Mouse (Mus musculus): ENCODE data around the gene Insl3.
"Not testable (repeated sequence)": the region's sequence is repeated elsewhere in the genome, so short reads cannot be mapped to it uniquely, and the experiment has no call there.

The Insl3 gene

DNA sequence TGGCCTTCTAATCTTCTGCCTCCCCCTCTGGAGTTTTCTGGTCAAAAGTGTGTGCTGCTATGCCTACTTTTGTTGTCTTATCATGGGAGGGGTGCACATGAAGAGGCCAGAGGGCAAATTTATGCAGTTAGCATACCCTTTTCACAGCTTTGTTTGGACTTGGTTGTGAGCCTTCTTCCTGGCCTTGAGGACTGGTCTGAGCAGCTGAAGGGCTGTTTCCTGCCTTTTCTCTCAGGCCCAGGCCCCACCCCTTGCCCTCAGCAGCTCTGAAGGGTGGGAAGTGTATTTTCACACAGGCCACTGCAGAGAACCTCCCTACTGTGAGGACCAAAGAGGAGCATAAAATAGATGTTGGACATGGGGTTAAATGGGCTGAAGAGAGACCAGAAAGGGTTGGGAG lies 11.5 kb upstream of the Insl3 start:
- no peak for DNase-seq (ENCODE audit: low spot score)

DNA sequence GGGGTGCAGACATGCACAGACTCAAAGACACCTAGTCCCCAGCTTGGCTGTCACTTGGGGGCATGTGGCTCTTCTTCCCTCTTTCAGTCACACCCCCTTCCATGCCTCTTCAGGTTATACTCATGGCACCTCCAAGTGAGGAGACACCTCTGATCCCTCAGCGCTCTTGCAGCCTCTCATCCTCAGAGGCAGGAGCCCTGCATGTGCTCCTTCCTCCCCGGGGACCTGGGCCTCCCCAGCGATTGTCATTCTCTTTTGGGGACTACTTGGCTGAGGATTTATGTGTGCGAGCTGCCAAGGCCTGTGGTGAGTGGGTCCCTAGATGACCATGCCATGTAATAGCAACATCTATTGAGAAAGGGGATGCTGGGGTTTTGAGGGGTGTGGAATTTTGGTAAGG lies 10.8 kb upstream of the Insl3 start:
- DNase-seq (ENCODE audit: low spot score) = no peak

DNA sequence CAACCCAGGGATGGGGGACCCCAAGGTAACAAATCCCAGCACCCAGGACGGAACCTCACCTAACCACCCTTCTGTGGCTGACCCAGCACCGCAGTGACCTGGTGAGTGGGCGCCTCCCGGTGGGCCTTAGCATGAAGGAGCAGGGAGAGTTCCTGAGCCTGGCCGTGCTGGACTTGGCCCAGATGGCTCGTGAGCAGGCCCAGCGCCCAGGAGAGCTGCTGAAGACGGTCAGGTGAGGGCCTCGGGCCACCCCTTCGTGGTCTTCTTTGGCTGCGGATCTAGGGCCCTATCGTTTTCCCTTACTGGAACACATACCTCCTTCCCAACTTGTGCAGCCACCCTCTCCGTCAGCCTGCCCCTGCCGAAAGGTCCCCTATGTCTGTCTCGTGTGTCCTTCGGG lies 9.9 kb upstream of the Insl3 start:
- no peak for DNase-seq (ENCODE audit: low spot score)

DNA sequence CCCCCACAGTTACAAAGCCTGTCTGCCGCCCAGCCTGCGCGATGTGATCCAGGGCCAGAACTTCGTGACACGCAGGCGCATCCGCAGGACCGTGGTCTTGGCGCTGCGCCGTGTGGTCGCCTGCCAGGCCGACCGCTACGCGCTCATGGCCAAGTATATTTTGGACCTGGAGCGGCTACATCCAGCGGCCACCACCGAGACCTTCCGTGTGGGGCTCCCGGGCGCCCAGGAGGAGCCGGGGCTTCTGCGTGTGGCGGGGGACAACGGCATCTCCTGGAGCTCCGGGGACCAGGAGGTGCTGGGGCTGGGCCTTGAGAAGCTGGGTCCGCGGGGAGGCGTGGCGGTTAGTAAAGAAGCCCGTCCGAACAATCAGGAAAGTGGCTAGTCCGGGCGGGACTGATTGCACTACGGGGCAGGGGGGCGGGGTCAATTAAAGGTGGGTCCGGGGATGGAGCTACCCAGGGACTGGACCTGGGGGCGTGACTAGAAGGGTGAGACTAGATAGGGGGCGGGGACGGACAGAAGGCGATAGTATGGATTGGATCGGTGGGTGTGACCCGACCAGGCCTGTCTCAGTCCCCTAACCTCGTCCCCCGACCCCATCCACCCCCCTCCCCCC lies 9.4 kb upstream of the Insl3 start:
- DNase-seq (ENCODE audit: low spot score) = no peak

DNA sequence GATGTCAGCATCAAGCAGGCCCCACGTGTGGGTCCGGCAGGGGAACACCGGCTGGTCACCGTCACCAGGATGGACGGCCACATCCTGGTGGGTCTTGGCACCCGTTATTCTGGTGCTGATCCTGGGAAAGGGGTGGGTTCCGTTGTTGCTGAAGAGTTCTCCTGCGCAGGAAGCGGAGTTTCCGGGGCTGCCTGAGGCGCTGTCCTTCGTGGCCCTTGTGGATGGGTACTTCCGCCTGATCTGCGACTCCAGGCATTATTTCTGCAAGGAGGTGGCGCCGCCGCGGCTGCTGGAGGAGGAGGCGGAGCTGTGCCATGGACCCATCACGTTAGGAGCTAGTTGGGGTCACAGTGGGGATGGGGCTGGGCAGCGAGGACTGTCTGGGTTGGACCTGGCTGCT lies 8.5 kb upstream of the Insl3 start:
- DNase-seq (ENCODE audit: low spot score) = no peak

DNA sequence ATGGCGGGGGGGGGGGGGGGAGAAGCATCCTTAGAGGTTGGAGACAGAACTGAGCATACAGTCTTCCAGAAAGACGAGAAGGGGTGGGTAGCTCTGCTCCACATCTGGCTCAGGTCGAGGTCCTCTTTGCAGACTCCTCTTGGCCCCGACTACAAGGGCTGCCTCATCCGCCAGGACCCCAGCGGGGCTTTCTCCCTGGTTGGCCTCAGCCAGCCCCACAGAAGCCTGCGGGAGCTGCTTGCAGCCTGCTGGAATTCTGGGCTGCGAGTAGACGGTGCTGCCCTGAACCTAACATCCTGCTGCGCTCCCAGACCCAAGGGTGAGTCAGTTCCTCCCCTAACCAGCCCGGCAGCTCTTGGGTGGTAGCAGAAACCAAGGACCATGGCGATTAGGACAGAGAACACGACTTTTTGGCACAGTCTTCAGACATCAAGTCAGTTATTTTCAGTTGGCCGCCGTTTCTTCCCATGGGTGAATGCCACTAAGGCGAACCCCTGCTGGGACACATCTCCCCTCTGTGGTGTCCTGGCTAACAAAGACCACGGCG lies 7.6 kb upstream of the Insl3 start:
- DNase-seq (ENCODE audit: low spot score) = no peak

DNA sequence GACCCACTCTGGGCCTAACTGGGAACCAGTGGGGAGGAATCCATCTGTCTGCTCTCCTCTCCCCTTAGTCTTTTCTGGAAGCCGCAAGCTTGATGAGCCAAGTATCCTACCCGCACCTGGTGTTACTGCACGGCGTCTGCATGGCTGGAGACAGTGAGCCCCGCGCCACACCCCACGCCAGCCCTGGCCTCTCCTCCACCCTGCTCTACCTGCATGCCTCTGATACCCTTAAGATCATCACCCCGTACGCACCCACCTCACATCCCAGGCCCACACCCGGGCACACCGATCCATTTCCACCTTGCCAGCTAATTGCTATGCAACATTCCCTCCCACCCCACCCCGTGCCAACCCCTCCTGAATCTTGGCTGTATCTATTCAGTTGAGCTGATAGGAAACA lies 6.2 kb upstream of the Insl3 start:
- no peak for DNase-seq (ENCODE audit: low spot score)

DNA sequence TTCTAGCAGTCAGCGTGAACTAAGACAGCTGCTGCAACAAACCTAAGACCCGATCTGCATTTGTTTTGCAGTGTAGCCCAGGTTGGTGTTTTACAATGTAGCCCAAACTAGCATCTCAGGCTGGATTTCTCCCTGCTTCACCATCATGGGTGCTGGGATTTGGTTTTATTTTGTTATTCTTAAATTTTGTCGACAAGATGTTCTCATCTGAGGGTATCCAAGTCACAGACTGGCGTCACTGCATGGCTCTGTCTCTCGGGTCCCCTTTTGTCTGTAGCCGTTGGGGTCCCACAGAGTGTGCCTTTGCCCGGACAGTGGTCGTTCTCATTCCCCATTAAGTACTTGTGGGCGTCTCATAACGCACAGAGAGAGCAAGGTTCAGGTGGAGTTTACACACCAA lies 4.3 kb upstream of the Insl3 start:
- no peak for DNase-seq (ENCODE audit: low spot score)

DNA sequence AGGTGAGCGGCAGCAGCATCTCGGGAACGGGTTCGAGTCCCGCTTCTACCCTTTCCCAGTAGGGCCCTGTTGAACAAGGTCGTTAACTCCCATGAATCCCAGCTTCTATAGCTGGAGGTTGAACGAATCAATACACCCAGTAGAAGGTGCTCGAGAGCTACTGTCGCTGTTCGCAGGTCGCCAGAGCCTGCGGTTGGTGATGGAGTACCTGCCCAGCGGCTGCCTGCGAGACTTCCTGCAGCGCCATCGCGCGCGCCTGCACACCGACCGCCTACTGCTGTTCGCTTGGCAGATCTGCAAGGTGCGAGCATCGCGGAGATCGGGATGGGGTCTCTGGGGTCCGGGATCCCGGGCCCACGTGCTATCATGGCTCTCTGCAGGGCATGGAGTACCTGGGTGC lies 3.4 kb upstream of the Insl3 start:
- no peak for DNase-seq (ENCODE audit: low spot score)

DNA sequence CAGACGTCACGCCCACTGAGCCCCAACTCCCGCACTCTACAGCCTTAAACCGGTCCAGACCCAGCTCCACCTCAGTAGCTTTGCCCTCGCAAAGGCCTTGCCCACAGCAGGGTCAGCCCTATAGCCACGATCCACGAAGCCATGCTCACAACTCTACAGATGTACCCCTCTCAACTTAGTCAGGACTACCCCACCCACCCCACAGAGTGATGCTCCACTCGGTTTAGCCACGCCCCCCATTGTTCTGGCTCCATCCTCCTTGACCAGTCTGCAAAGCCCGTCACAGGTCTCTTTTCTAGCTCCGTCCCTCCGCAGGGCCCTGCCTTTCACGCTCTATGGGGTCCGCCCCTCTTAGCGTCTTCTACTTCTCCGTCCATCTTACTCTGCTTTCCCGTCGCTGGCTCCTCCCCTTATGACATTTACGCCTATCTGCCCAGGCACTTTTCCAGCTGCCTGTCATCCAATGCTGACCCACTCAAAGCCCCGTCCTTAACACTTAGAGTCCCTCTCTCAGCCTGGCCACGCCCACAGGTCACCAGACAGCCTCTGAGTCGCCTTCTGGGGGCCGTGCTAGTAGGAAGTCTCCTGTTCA lies 2.8 kb upstream of the Insl3 start:
- DNase-seq (ENCODE audit: low spot score) = no peak

DNA sequence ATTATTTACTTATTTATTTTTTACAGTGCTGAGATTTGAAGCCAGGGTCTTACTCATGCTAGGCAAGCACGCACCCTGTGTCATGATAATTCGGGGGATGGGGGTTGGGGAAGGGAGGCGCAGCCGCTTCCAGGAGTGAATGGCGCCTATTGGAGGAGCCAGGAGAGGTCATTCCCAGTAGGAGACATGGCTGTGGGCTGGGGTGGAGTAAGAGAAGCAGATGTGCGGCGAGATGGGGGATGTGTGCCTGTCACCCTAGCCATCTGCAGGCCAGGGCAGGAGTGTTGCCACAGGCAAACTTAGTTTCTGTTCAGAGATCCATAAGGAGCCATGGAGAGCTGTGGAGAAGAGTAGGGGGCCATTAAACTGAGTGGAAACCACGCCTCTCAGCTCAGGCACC lies 1.4 kb upstream of the Insl3 start:
- no peak for DNase-seq (ENCODE audit: low spot score)

DNA sequence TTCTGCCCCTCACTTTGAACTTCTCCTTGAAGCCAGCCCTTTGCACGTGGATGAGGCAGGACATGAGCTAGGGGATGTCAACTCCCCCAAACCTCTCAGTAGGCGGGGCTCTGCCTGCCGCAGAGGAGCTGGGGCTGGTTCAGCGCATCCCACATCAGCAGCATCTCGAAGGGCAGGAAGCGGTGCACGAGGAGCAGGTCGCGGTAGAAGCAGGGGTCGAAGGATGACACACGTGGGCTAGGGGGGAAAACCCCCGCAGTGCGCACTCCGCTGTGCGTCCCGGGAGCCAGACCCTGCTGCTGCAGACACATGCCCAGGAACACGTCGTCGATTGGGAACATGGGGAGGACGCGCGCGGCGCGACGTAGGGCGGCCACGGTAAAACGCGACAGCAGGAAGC lies 3.5 kb downstream of the Insl3 start:
- DNase-seq (ENCODE audit: low spot score) = no peak

DNA sequence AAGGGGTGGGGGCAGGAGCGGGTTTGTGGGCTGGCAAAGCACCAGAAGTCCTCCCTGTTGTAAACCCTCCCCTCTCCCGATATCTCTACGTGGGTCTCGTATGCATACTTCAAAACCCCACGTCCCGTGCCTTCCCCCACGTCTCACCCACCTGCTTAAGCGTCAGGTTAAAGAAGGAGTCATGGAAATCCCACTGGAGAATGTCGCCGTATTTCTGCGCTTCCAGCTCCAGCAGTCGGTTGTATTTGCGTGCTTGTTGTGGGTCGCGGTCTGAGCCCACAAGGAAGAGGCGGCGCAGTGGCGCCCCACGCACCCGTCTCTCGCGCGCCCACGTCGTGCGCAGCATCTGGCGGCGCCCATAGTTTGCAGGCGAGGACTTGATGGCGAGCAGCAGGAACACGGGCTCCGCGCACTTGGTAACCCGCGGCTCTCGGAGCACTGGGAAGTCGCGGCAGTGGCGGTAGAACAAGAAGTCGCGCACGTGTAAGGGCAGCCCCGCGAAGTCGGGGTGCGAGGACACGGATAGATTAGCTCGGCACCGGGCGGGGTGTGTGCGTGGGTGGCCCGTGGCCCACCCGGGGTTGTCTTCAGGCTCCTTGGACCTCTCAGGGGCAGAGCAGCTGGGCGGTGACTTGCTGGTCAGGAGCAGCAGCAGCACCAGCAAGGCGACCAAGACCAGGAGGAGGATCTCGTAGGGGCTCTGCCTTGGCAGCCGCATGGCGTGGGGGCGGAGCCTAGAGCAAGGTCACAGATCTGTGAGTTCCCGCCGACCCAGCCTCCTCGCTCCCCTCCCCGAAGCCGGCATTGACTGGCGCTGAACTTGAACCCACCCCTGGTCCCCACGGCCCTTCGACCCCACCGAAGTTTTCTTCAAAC lies 4.4 kb downstream of the Insl3 start:
- no peak for DNase-seq (ENCODE audit: low spot score)

DNA sequence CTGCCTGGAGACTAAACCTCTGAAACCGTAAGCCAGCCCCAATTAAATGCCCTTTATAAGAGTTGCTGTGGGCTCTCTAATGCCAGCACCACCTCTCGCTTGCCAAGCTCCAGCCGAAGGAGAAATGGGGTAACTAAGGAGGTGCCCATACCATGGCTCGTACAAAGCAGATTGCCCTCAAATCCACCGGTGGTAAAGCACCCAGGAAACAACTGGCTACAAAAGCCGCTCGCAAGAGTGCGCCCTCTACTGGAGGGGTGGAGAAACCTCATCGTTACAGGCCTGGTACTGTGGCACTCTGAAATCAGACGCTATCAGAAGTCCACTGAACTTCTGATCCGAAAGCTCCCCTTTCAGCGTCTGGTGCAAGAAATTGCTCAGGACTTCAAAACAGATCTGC lies 6.4 kb downstream of the Insl3 start:
- DNase-seq (ENCODE audit: low spot score) = not testable (repeated sequence)

DNA sequence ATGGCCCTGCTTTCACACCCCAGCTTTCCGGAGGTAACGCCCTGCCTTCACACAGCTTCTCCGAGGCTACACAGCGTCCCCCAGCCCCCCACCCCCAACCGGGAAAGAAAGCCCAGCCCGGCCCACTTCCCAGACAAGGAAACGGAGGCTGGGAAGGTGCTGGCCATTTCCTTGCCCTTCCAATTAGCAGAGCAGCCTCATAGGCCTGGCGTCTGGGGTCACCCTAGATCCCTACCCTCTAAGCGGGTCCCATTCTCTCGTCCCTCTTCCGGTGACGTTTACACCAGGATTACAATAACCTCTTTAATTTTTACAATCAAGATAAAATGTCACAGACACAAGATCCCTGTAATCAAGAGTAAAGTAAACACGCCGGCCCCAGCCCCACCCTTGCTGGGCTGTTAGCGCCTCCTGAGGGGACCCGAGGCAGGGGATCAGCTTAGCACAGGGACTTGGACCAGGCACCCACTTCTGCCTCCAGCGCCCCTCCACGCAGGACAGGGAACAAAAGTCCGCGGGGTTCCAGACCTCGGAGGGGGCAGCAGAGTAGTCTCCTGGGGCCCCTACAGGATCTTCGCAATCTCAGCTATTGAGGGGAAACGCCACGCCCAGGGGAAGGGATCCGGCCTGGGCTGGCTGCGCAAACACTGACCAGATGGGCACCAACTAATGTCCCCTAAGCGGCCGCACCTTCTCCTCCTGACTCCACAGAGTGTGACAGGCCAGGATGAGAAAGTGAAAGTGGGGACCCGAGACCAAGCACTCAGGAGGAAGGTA lies 11.7 kb downstream of the Insl3 start:
- DNase-seq (ENCODE audit: low spot score) = no peak

DNA sequence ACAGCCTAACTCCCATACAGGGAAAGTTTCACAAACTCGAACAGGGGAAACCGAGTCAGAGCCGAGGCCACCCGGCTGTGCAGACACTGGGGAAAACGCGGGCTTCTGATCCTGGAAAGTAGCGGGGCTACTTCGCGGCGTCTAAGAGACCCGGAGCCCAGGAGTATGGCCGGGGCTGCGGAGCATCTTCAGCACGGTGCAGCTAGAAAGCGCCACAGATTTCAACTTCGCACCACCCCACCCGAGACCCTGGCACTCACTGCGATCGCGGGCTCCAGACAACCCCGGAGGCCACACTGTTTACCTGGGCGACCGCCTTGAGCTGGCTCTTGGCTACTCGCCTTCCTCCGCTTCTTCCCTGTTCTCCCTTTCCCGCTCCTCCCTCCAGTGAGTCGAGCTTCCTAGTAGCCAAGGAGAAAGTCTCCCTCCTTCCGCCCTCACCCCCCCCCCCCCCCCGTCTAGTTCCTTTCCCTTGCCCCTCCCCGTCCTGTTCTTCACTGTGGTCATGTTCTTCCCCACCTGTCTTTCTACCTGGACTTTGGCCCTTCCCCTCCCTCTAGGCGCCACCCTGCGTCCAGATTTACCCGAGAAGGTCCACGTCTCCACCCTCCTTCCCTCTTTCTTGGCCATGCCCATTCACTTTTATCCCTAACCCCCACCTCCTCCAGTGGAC lies 12.5 kb downstream of the Insl3 start, which contains the start of gene B3gnt3:
B3gnt3 (minus strand) TSS at position 376 of the 673 bp plus-strand sequence.
- no peak for DNase-seq (ENCODE audit: low spot score)

DNA sequence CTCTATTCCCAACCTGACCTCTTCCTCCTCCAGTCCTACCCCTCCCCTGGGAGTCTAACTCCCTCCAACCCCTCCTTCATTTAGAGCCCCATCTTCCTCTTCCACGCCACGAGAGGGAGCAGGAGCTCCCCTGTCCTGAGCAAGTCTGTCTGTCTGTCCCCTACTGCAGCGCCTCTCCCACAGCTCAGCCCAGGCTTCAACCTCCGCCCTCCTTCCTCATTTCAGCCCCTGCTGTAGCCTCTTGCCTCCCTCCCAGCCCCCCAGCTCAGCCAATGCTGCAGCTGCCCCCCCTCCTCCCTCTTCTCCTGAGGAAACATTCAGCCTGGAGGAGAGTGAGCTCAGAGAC lies 13.0 kb downstream of the Insl3 start:
- no peak for DNase-seq (ENCODE audit: low spot score)

DNA sequence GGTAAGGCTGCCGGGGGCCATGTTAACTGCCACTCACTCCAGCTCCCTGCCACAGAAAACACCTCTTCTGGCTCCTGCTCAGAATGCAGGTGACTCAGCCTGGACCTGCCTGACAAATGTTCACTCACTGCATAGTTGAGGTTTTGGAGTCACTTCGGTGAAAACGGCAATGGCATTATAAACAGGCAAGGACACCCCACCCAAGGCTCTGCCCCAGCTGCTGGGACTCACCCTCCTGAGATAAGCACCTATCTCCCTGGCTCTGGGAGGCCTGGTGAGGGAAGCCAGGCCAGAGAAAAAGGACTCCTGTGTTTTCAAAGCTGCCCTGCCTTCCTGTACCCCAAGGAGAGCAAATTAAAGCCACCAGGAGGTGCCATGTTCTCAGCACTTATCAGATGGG lies 13.9 kb downstream of the Insl3 start:
- DNase-seq (ENCODE audit: low spot score) = no peak

DNA sequence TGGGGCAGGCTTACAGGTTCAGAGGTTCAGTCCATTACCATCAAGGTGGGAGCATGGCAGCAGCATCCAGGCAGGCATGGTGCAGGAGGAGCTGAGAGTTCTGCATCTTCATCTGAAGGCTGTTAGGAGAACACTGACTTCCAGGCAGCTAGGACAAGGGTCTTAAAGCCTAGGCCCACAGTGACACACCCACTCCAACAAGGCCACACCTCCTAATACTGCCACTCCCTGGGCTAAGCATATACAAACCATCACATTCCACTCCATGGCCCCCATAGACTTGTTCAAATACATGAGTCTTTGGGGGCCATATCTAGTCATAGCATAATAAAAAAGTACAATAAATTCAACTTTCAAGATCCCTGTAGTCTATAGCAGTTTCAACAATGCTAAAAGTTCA lies 14.4 kb downstream of the Insl3 start:
- DNase-seq (ENCODE audit: low spot score) = not testable (repeated sequence)

DNA sequence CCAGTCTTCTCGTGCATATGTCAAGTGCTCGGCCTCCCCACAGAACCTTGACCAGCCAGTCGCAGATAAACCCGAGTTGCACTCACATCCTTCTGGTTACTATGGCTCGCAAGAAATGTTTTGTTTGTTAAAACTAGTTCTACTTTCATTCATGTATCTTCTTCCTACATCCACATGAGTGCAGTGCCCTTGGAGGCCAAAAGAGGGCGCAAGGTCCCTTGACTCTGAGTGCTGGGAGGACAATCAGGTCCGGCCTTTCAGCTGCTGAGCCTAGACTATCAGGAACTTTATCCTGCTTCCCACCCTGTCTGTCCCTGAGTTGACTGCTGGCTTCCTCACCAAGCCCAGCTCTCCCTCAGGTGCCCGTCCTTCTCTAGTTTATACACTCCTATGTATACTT lies 18.9 kb downstream of the Insl3 start:
- DNase-seq (ENCODE audit: low spot score) = no peak

DNA sequence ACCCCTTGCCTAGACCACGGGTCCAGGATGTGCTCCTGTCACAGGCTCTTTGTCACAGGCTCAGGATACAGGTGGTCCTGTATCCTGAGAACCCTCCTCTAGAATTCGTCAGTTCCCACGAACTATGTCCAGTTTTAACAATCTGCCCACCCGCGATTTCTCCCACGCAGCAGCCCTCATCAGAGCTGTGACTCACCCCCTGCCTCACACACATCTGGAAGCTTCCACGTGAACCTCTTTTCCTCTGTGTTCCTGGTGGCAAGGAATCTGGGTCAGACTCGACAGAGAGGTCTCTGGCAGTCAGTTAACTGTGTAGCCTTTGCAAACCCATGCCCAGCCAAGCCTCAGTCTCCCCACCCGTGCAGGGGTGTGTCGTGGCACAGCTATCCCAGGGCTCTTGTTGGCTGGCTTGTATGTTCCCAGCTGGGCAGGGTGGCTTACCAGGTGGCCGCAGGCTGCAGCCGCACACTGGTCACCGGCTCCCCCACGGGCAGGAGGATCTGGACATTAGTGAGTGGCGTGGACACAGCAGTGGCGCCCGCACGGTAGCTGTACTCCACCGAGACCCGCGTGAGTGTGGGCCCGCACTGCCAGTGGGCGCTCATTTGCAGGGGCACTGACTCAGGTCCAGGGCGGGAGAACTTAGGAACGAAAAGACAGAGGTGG lies 20.3 kb downstream of the Insl3 start:
- DNase-seq (ENCODE audit: low spot score) = no peak

All from ovary, postnatal 14 days (tissue).